Mouse (Mus musculus) left cerebral cortex, postnatal 25 days (tissue): ENCODE measurements around the gene Sin3a. TPM values are rescaled to one million over a fixed set of nuclear protein-coding genes. Genes with fewer than 3 reads are reported as not detected.

Experiments
- DNase-seq, 2 experiments: peaks; one replicate each; pipeline ENCODE4 v3.0.0; 2022; ENCODE audit warnings: low spot score in 2 of 2, mixed read lengths in 1 of 2
- intact Hi-C: fragments of 180-260 bp; cut with DNase I; formaldehyde crosslinking; loops from one replicate; pipeline ENCODE4 v1.15.1; 2025
- total RNA-seq, 2 experiments: library from RNA; stranded (reverse); gene quantifications; 2 replicates each; pipeline ENCODE4 v1.2.3; 2021

Gene Sin3a
- total RNA-seq, 2 experiments from 2014 or later = 35.2 to 44.6 TPM

DNA sequence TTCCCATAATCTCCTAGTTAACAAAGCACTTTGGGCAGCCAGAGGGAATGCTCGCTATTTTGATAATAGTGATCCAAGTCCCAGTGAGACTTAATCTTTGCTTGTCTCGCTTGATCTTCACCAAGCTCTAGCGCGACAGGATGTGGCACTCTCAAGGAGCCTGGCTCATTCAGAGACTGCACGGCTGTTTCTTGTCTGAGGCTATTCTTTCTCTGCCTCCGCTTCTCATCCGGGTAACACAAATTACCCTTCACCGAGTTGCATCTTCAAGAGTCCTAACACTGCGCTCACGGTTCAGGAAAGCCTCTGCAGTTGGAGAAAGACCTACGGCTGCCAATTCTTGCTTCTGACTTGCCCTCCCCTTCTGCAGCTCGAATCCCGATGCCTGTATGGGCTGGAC, 85.7 kb downstream of the Sin3a start:
- peak in 1 of 2 experiments; percentile 32 for DNase-seq
- intact Hi-C loops = no loop called here

DNA sequence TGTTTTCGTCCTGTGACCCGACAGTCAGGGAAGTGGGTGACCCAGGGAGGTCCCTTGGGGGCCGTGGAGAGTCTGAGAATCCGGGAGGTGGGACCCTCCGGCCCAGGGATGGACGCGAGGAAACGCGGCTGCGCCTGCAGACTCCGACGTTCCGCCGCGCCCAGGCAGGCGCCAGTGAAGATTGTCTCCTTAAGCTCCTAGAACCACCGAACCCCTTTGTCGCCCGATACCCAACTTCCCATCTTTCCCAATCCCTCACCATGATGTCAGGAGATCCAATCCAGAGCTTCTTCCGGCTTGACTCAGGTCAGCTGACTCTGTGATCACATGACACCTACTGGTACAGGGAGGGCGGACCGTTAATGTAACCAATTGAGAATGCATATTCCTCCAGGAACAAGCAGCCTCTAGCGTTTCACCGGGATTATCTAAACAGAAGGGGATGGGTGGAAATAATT, 86.2 kb downstream of the Sin3a start, which contains the start of gene Commd4:
TSS of gene Commd4 (minus strand) at position 319 of the 458 bp plus-strand sequence.
- peak; percentile 93 to 97 for DNase-seq
- intact Hi-C loops = no loop called here

DNA sequence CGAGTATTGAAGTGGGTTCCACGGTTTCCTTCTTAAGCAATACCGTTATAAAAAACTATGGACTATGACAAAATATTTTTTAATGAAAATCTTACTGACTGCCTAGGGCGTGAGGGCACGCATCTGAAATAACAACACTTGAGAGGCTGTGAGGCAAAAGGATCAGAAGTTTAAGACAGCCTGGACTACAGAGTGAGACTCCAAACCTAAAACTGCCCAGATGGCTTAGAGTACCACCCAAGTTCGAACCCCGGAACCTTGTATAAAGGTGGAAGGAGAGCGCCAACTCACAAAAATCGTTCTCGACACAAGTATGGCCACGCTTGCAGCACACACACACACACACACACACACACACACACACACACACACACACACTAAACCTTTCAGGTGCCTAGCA, 86.7 kb downstream of the Sin3a start:
- intact Hi-C loops = no loop called here
- no peak for DNase-seq

DNA sequence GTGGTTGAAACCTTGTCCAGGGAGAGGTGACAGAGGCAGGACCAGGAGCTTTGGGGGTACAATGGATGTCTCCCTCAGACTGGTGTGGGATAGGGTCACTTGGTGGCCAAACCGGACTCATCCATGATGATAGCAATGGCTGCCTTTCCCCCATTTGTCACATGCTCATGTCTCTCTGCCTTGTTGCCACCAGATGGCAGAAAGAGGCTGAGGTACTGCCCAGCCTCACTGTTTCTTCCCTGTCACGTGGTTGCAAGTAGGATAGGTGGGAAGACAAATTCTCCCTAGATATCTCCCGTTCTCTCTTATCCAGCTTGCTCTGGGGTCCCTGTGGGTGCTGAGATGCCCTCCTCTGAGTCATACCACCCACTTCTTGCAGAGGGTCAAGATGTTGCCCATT, 90.7 kb downstream of the Sin3a start:
- DNase-seq = no peak

DNA sequence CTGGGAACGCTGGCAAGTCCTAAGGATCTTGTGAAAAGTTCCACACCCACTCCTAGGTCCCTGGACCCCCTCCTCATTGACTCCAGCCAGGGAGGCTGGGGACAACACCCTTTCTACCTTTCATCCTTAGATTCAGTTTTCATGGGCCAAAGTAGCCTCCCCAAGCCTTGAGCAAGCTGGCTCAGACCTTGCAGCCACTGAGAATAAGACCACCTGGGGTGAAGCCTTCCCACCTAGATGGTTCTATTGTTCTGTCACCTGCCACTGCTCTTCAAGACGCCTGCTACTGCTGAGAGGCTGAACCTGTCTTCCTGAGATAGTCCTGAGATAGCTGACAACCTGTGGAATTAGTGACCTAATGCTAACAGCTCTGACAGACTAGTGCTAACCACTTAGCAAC, 91.3 kb downstream of the Sin3a start:
- intact Hi-C loops = loop anchor here (2.0 to 5.0 kb wide), 2 partner anchors 56 to 269 kb away; no protein-coding TSS in a partner anchor
- no peak for DNase-seq

More for the DNA sequence above, 90.7 kb downstream of the Sin3a start:
- intact Hi-C loops = loop anchor here (2.0 to 5.0 kb wide), 2 partner anchors 56 to 270 kb away; no protein-coding TSS in a partner anchor

DNA sequence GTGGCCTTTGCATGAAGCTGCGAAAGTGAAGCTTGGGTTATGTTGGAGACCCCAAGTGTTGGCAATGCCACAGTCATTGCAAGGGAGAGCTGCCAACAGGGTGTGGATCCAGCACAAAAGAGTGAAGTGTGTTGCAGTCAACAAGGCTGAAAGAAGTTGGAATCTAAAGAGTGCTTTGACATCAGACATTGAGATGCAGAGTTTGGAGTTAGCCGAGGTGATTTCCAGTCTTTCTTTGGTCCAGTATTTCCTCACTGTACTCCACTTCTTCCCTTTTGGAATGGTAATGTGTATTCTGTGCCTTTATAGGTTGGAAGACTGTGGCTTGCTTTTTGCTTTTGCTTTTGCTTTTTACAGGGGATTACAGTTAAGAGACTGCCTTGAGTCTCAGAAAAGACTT, 94.3 kb downstream of the Sin3a start:
- no peak for DNase-seq
- intact Hi-C loops = no loop called here

DNA sequence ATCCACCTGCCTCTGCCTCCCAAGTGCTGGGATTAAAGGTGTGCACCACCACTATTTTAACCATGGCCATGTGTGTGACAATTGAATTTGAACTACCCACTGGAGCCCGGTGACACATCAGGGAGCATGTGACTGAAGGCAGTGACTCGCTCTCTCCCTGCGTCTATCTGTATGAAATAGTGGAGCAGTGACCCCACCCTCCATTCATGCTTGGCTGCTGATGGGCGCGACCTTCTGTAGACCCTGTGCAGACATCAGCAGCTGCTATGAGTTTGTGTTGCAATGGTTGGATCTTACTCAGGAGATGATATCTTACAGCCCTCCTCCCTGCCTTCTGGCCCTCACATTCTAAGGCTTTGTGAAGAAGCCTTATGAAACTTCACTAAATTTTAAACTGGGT, 96.6 kb downstream of the Sin3a start:
- intact Hi-C loops = no loop called here
- DNase-seq = no peak

Other genes with a start within 250 kb of the Sin3a start
- gene Odf3l1, start 207.4 kb upstream of the Sin3a start, total RNA-seq = not detected
- 10 to 100 TPM; 17.2 to 18.5 TPM for gene Cspg4, start 207.0 kb upstream of the Sin3a start, total RNA-seq
- gene Snx33, start 143.7 kb upstream of the Sin3a start, total RNA-seq = 1 to 10 TPM; 6.7 to 7.6 TPM
- gene Imp3, start 134.6 kb upstream of the Sin3a start, total RNA-seq = 10 to 100 TPM; 47.5 to 59.8 TPM
- gene Snupn, start 121.2 kb upstream of the Sin3a start, total RNA-seq = 10 to 100 TPM; 17.6 to 17.7 TPM
- gene Ptpn9, start 77.1 kb upstream of the Sin3a start, total RNA-seq = 10 to 100 TPM; 26.7 to 29.0 TPM
- gene Man2c1, start 58.6 kb downstream of the Sin3a start, total RNA-seq = 100 to 1,000 TPM; 107 to 142 TPM
- 10 to 100 TPM in 1 of 2 experiments, 1 to 10 TPM in 1; 8.8 to 10.6 TPM for gene Neil1, start 76.3 kb downstream of the Sin3a start, total RNA-seq
- 10 to 100 TPM; 85.5 to 86.4 TPM for gene Commd4, start 86.3 kb downstream of the Sin3a start, total RNA-seq
- not detected for gene Trcg1, start 164.5 kb downstream of the Sin3a start, total RNA-seq
- 10 to 100 TPM; 15.8 to 16.2 TPM for gene 1700017B05Rik, start 190.6 kb downstream of the Sin3a start, total RNA-seq